Mouse (Mus musculus) monocyte, adult 5-6 weeks (primary cell): Measurements from ENCODE around the gene Fermt3. TPM values are rescaled to one million over a fixed set of nuclear protein-coding genes. Genes with fewer than 3 reads are reported as not detected.
"Not testable (repeated sequence)": the region's sequence is repeated elsewhere in the genome, so short reads cannot be mapped to it uniquely, and the experiment has no call there.

Experiments
- ATAC-seq: fragments of 153-309, 156-312 bp; replicated peaks from 2 replicates; pipeline ENCODE4 v1.8.0; 2017; ENCODE audit warnings: mild to moderate bottlenecking; ENCODE audit not compliant: low TSS enrichment, insufficient number of reproducible peaks, severe bottlenecking, poor library complexity, low FRiP score
- total RNA-seq: library from RNA; stranded (forward); fragments of 200-1000, 200-491, 200-594 nt; gene quantifications from 3 replicates; pipeline ENCODE4 v1.2.3, GENCODE M21; 2017

The Fermt3 gene
- total RNA-seq = 265 to 357 TPM (median 285 TPM) in 3 replicates

DNA sequence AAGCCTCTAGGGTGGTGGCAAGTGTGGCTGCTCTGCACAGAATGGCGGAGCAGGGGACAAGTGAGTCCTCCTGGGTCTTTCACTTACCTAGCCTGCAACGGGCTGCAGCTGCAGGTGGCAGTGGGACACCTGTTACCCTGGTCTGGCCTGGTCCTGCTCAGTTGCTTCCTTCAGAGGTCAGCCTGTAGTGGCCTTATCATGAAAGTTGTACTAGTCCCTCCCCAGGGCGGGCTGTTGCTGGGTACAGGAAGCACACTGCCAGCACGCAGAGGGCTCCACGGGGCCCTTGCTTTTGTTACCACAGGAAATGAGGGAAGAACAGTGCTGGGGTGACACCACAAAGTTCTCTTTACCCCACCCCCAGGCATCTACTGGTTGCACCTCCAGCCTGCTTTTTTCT, at the start of gene Fermt3:
Gene Fermt3 (minus strand): TSS at position 279 of the 400 bp plus-strand sequence.
- ATAC-seq = peak; percentile 78

DNA sequence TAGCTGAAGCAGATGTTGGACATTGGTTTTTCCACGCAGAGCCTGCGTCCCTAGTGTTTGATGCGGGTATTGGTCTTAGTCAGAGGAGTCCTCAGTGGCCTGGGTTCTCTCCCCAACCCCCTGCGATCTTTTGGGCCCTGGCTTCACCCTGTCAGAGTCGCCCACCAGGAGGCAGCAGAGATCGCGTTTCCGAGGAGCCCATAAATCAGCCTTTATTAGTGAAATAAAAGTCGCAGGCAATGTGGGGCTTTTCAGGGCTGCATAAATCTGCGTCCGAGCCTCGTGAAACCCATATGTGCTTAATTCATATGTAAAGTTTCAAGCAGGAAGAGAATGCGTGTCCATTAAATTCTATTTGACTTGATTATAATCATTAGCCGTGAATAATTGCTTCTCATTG, 48.9 kb upstream of the Fermt3 start:
- no peak for ATAC-seq

DNA sequence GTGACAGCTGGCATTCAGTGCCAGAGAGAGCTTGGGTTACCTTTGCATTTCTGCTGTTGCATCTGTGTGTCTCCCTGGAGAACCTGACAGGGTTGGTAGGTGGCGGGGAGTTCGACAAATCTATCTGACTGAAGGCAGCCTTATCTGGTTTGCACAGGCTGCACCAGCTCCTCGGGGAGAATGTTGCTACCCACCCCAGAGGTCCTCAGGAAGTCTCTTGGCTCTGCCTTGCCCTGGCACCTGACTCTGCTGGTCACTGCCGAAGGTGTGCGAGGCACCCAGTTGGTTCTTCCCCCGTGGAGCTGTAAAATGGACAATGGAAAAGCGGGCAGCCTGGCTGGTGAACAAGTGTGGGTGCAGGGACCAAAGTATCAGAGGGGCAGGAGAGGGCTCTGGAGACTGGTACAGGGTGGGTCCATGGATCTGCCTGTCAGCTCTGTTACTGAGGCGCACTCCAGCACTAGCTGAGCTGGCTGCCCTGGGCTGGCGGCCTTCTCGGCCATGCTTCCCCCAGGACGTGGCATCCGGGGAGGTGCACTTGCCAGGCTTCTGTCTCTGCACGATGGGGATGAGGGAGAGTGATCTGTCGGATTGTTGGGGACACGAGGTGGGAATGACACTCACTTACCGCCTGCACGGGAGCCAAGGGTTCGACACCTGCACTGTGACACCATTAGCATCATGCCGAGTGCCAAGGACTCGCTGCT, 48.2 kb upstream of the Fermt3 start:
- no peak for ATAC-seq

DNA sequence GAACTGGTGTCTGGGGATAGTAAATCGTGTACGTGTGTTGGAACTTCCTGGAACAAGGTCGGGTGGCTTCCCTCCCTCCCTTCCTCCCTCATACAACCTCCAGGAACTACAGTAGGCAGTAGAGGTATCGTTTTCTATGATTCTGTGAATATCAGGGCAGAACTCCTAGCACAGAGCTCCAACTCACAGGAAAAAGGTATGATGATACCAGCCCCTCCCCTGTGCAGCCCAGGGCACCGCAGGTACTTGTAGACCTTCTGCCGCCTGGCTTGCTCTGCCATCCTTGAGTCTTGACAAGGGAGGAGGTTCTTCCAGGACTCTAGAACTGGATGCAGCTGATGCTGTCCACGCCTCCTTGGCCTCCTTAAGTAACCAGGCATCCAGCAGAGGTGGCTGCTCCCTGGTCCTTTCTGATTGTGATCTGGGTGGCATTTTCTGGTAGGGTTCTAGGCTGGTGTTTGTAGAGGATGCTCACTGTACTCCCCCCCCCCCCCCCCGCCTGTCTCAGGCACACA, 47.6 kb upstream of the Fermt3 start:
- no peak for ATAC-seq

DNA sequence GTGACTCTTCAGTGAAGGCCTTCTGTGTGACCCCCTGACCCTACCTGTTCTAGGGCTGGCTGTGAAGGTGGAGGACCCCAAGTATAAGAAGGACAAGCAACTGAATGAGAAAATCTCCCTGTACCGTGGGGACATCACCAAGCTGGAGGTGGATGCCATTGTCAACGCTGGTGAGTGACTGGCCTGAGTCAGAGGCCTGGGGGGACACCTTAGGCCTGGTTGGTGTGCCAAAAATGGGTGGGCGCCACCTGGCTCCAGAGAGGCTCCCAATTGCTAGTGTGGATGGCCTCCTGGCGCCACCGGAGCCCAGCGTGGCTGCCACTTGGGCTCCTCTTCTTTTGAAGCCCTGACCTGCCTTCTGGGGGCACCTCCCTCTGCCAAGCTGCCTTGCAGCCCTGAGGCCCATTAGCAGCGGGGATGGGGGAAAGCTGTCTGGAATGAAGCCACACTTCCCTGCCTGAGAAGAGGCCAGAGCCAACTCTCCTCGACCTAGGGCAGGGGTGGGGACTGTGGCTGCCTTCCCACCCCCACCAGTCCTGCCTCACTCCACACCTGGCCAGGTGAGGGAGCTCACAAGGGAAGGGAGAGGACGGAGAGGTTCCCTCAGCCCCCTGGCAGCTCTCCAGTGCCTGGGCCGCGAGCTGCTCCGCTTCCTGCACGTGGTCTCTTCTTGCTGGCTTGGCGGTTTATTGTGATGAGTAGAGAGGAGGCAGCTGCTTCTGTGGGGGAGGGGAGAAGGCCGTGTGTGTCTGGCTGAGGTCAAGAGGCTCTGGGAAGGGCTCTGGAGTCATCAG, 47.0 kb upstream of the Fermt3 start:
- no peak for ATAC-seq

DNA sequence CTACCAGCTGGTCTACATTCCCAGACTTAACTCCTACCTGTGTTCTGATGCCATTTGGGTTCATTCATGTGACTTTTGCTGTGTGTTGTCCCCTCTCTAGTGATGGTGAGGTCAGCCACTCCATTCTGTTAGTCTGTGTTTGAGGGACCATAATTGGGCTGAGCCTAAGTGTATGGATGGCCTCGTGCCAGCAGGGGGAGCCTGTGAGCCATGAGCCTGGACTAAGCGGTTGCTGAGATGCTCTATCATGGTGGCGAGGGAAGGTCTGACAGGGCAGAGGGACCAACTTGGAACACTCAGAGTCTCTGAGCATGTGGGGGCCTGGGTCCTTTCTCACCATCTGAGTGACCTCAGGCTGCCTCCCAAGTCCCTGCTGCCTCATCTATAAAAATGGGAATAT, 45.3 kb upstream of the Fermt3 start:
- ATAC-seq = peak; percentile 81

DNA sequence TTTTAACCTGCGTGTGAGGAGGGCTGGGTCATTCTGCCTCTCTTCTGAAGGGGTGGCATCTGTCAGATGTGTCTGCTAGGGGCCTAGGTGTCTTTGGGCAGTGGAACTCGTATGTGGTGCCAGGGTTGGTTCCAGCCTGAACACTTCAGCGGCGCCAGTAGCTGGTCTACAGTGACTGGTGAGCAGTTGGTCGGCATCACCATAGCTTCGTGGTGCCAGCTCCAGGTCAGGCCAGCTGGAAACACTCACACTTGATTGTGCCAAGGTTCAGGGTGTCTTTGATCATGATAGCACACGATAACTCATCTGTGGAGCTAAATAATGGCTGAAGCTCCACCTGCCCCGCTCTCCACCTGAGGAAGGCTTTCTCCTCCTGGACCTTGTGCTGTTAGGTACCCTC, 43.6 kb upstream of the Fermt3 start:
- ATAC-seq = no peak

DNA sequence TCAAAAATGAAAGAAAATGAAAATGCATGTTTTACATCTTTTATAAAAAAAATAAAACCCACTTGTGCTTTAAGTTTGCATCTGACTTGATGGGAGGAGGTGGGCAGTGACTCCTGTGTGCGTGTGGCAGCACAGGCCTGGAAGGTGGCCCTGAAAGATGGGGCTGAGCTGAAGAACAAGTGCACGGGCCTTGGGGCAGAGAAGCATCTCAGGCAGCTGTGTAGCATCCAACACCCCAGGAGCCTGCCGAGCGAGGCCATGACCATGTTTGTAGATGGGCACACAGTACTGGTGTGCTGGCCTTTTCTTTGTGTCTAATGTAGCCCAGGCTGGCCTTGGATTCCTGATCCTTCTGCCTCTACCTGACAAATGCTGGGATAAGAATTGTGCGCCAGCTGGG, 42.8 kb upstream of the Fermt3 start:
- ATAC-seq = no peak

DNA sequence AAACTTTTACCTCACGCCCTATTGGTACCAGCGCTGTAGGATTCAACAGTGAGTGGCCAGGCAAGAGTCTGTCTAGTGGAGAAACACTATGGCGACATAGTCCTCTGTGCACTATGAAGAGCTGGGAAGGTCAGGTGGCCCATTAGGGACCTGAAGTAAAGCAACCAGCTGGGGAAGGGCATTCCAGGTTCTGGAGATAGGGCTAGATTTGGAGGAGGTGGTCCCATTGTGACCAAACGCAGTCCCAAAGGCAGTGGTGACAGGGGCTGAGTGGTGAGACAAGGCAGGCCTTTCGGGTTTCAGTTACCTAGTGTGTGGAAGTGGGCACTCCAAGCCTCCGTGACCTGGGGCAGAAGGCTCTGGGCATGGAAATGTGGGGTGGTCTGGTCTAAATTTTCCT, 39.3 kb upstream of the Fermt3 start:
- ATAC-seq = no peak

DNA sequence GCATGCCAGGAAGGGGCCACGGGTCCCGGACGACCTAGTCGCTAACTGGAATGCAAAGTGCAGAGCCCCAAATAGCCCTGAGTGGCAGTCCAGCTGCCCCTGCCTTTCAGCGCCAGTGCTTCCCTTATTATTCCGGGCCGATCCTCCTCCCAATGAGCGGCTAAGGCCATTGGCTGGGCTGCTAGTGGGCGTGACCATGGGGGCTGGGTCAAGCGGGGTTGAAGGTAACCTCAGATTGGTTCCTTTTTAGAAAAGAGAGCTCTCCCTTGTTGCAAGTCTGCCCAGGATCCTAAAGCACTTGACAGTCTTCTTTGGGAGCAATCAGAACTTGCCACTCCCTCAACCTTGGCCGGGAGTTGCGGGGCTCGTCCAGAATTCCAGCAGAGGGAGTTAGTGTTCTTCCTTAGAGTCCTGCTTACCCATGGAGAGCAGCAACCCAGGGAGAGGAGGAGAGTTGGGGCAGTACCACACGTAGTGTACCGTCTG, 38.5 kb upstream of the Fermt3 start:
- ATAC-seq = peak; percentile 85

DNA sequence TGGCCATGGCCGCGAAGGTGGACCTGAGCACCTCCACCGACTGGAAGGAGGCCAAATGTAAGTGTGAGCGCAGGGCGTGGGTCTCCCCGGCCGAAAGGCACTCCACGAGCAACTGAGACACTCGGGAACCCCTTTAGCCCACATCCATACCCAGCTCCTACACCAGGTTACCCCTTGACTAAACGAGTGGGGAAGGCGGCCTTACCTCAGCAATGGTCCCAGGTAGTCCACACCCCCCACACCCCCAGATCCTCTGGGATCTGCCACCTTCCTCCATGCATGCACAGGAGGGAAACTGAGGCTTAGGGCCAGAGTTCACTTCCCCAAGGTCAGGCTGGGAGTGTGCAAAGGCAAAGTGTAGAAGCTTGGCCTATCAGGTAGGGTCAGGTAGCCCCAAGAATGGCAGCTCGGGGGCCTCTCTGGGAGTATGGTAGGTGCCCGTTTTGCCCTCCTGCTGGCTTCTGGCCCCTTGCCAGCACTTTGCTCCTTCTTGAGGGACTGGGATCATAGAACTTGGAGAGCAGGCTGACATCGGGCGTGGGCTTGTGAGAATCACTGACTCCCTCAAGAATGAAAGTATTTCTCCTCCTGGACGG, 38.0 kb upstream of the Fermt3 start:
- no peak for ATAC-seq

DNA sequence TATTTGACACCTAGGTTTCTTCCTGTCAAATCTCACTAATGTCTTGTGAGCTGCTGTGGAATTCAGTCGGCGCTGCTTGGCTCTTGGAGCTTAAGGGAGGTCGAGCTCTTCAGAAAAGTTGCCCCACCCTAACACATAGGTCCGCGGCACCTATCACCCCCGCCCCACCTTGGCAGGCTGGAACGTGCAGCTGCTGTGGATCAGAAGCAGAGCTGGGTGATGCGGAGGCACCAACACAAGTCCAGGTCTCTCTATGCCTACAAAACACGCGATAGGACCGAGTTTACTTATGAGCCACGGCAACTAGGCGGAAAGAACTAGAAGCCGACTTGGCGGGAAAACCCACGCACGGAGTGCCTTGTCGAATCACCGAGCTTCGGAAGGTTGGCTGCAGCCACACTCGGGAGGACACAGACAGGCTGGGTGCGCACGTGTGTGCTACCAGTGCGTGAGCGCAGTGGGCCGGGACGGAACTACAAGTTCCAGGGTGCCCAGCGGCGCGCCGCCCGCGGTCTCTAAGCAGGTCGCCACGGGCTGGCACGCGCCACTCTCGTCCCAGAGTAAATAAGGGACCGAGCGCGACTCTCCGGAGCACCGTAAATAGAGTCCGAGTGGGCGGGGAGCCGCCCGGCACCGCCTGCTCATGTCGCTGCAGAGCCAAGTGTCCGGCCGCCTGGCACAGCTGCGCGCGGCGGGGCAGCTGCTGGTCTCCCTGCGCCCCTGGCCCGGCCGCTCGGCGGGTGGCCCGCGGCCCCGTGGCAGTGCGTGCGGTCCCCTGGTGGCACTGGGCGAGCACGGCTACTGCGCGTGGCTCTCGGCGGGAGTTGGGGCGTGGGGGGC, 37.2 kb upstream of the Fermt3 start, which contains the start of gene Macrod1:
Gene Macrod1 (plus strand): TSS at position 563 of the 840 bp plus-strand sequence.
- ATAC-seq = peak; percentile 73

DNA sequence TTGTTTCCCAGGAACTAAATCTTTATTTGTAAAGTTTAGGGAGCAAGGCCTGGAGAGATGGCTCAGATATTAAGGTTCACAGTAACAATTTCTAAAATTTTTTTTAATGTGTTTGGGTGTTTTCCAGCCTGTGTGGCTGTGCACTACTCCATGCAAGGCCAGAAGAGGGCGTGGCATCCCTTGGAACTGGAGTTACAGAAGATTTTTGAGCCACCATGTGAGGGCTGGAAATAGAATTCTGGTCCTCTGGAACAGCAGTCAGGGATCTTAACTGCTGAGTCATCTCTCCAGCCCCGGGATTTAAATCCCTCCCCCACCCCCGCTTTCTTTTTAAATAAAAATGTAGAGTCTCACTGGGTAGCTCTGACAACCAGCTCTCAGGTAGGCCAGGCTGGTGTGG, 35.9 kb upstream of the Fermt3 start:
- ATAC-seq = no peak

DNA sequence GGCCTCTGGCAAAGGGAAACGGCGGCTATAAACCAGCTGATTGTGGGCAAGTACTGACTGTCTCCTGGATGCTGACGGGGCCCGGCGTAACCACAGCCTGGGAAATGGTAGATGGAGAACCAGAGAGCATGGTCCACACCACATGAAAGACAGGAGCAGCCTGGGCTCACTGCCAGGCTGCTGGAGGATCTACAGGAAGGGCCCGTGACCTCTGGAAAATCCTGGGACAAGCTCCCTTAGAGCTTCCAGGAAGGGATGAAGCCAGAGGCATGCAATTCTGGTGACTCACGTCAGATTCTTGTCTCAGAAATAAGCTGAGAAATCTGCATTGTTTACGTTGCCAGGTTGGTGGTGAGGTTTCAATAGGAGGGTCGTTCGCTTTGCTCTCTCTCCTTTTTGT, 35.5 kb upstream of the Fermt3 start:
- ATAC-seq = no peak

DNA sequence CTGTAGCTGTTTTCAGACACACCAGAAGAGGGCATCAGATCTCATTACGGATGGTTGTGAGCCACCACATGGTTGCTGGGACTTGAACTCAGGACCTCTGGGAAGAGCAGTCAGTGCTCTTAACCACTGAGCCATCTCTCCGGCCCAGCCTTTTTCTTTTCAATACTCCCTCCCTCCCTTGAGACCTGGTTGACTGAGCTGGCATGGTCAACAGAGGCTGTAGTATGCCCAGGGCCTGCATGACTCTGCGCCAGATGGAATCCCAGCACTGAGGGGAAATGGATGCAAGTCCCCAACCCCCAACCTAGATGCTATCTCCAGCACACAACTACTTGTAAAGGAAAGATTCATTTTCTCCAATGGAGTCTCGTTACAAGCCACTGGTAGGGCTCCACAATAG, 34.1 kb upstream of the Fermt3 start:
- ATAC-seq = not testable (repeated sequence)

DNA sequence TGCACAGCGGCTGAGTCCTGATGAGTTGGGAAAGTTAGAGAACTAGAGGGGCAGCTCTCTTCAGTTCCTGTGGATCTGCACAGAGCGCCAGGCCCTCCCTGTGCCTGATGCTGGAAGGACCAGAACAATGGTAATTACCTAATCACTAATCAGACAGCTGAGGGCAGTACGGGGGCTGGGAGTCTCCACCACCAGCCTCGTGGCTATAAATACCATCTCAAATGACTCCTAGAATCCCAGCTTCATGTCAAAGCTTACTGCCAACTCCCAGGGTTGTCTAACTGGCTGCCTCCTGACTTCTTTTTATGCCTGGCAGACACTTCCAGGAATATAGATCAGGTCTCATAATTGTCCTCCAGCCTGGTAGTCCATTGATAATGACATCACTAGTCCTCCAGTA, 25.4 kb upstream of the Fermt3 start:
- ATAC-seq = no peak

DNA sequence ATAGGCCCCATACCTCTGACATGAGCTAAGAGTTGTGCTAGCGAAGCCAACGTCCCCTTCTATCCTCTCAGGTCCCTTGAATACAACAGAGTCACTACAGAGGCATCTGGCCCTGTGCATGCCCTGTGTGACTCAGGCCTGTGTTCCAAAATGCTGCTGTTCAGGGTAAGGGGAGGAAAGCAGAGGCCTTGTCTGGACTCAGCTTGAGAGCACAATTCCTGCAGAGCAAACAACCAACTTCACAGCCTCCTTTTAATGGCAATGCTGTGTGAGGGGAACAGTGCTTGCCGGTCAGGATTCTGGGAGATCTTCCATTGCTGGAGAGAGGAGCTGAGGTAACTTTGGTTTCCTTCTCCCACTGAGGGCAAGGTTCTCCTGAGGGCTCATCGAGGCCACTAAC, 25.0 kb upstream of the Fermt3 start:
- ATAC-seq = no peak

DNA sequence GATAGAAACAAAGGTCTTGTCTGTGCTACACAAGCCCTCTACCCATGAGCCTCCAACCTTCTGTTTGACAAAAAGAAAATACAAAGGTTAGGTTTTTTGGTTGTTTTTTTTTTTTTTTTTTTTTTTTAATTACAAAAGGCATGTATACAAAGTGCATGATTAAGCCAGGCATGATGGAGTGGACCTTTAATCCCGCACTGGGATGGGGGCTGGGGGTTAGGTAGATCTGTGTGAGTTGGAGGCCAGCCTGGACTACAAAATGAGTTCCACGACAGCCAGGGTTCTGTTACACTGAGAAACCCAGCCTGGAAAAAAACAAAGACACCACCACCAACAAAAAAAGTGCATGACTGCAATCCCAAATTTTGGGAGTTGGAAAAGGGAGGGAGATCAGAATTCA, 21.9 kb upstream of the Fermt3 start:
- ATAC-seq = no peak
